Mouse (Mus musculus): ENCODE data around the gene Oas1h. TPM values are rescaled to one million over a fixed set of nuclear protein-coding genes. Genes with fewer than 3 reads are reported as not detected.
"Not testable (repeated sequence)": the region's sequence is repeated elsewhere in the genome, so short reads cannot be mapped to it uniquely, and the experiment has no call there.

Oas1h gene
- polyA plus RNA-seq, 1 experiment from 2014 or later = not detected

GRCm38 (mm10) chr5:120891566-120892242, 30.5 kb downstream of the Oas1h start:
- not testable (repeated sequence) for H3K9ac ChIP-seq (ENCODE audit: low read depth, low read length); H3K36me3 ChIP-seq (ENCODE audit: control insufficient read depth, insufficient read depth, low read length)
- WGBS = 81% methylated on average over 2 of the region's 2 CpGs

GRCm38 (mm10) chr5:120892243-120892660, 31.0 kb downstream of the Oas1h start:
- Histone ChIP-seq H3K27ac (ENCODE audit: low read depth, low read length) (no peak overlapping the region), H3K9ac (ENCODE audit: low read depth, low read length) (no peak overlapping the region), H3K27me3 (ENCODE audit: control insufficient read depth, insufficient read depth, low read length) (no peaks in the 10 kb centered on the region), H3K4me1 (ENCODE audit: control insufficient read depth, insufficient read depth, low read length) (no peaks in the 10 kb centered on the region), H3K36me3 (ENCODE audit: control insufficient read depth, insufficient read depth, low read length) (no peaks in the 10 kb centered on the region), H3K4me2 (replicated peaks; ENCODE audit: low read depth, low read length) (no peak overlapping the region), H3K9me3 (ENCODE audit: control insufficient read depth, low read length) (no peaks in the 10 kb centered on the region), H3K4me3 (ENCODE audit: low read length) (no peak overlapping the region)
- ATAC-seq (ENCODE audit: low FRiP score, low TSS enrichment) = no peak
- 73% methylated on average over 2 of the region's 2 CpGs for WGBS

More at GRCm38 (mm10) chr5:120891566-120892242, 30.5 kb downstream of the Oas1h start:
- not testable (repeated sequence) for H3K27ac ChIP-seq (ENCODE audit: low read depth, low read length); H3K27me3 ChIP-seq (ENCODE audit: control insufficient read depth, insufficient read depth, low read length); H3K4me1 ChIP-seq (ENCODE audit: control insufficient read depth, insufficient read depth, low read length); H3K4me2 ChIP-seq (replicated peaks; ENCODE audit: low read depth, low read length); H3K4me3 ChIP-seq (ENCODE audit: low read length); H3K9me3 ChIP-seq (ENCODE audit: control insufficient read depth, low read length); ATAC-seq (ENCODE audit: low FRiP score, low TSS enrichment)

GRCm38 (mm10) chr5:120893866-120894265, 32.6 kb downstream of the Oas1h start:
- not testable (repeated sequence) for H3K36me3 ChIP-seq (ENCODE audit: control insufficient read depth, insufficient read depth, low read length); H3K27ac ChIP-seq (ENCODE audit: low read depth, low read length); H3K4me3 ChIP-seq (ENCODE audit: low read length); H3K27me3 ChIP-seq (ENCODE audit: control insufficient read depth, insufficient read depth, low read length); H3K9me3 ChIP-seq (ENCODE audit: control insufficient read depth, low read length); H3K9ac ChIP-seq (ENCODE audit: low read depth, low read length); H3K4me2 ChIP-seq (replicated peaks; ENCODE audit: low read depth, low read length); ATAC-seq (ENCODE audit: low FRiP score, low TSS enrichment); H3K4me1 ChIP-seq (ENCODE audit: control insufficient read depth, insufficient read depth, low read length)
- 94% methylated on average over 4 of the region's 4 CpGs for WGBS

- not testable (repeated sequence) for H3K27ac ChIP-seq (ENCODE audit: low read depth, low read length); H3K9me3 ChIP-seq (ENCODE audit: control insufficient read depth, low read length); H3K9ac ChIP-seq (ENCODE audit: low read depth, low read length); ATAC-seq (ENCODE audit: low FRiP score, low TSS enrichment); H3K4me1 ChIP-seq (ENCODE audit: control insufficient read depth, insufficient read depth, low read length); H3K4me2 ChIP-seq (replicated peaks; ENCODE audit: low read depth, low read length); H3K27me3 ChIP-seq (ENCODE audit: control insufficient read depth, insufficient read depth, low read length); H3K36me3 ChIP-seq (ENCODE audit: control insufficient read depth, insufficient read depth, low read length); H3K4me3 ChIP-seq (ENCODE audit: low read length)
- WGBS = 80% methylated on average over 2 of the region's 2 CpGs
Observed at GRCm38 (mm10) chr5:120894692-120895091, 33.5 kb downstream of the Oas1h start.

- H3K27ac ChIP-seq (ENCODE audit: low read depth, low read length) = no peak overlapping the region
- no peaks in the 10 kb centered on the region for H3K36me3 ChIP-seq (ENCODE audit: control insufficient read depth, insufficient read depth, low read length)
- no peaks in the 10 kb centered on the region for H3K4me1 ChIP-seq (ENCODE audit: control insufficient read depth, insufficient read depth, low read length)
- 85% methylated on average over 11 of the region's 11 CpGs for WGBS
- H3K9ac ChIP-seq (ENCODE audit: low read depth, low read length) = no peak overlapping the region
- no peak overlapping the region for H3K4me2 ChIP-seq (replicated peaks; ENCODE audit: low read depth, low read length)
- no peak for ATAC-seq (ENCODE audit: low FRiP score, low TSS enrichment)
- no peaks in the 10 kb centered on the region for H3K27me3 ChIP-seq (ENCODE audit: control insufficient read depth, insufficient read depth, low read length)
- no peak overlapping the region for H3K4me3 ChIP-seq (ENCODE audit: low read length)
- no peaks in the 10 kb centered on the region for H3K9me3 ChIP-seq (ENCODE audit: control insufficient read depth, low read length)
Observed at GRCm38 (mm10) chr5:120895231-120895900, 34.1 kb downstream of the Oas1h start.

- Histone ChIP-seq H3K27me3 (ENCODE audit: control insufficient read depth, insufficient read depth, low read length) (no peaks in the 10 kb centered on the region), H3K9ac (ENCODE audit: low read depth, low read length) (no peak overlapping the region), H3K9me3 (ENCODE audit: control insufficient read depth, low read length) (no peaks in the 10 kb centered on the region), H3K36me3 (ENCODE audit: control insufficient read depth, insufficient read depth, low read length) (no peaks in the 10 kb centered on the region), H3K4me3 (ENCODE audit: low read length) (no peak overlapping the region), H3K4me1 (ENCODE audit: control insufficient read depth, insufficient read depth, low read length) (no peaks in the 10 kb centered on the region), H3K27ac (ENCODE audit: low read depth, low read length) (no peak overlapping the region), H3K4me2 (replicated peaks; ENCODE audit: low read depth, low read length) (no peak overlapping the region)
- ATAC-seq (ENCODE audit: low FRiP score, low TSS enrichment) = no peak
- WGBS = 87% methylated on average over 6 of the region's 6 CpGs
Observed at GRCm38 (mm10) chr5:120898307-120898706, 37.1 kb downstream of the Oas1h start.

GRCm38 (mm10) chr5:120898726-120899125, 37.5 kb downstream of the Oas1h start:
- Histone ChIP-seq H3K27me3 (ENCODE audit: control insufficient read depth, insufficient read depth, low read length) (no peaks in the 10 kb centered on the region), H3K27ac (ENCODE audit: low read depth, low read length) (no peak overlapping the region), H3K9me3 (ENCODE audit: control insufficient read depth, low read length) (no peaks in the 10 kb centered on the region), H3K9ac (ENCODE audit: low read depth, low read length) (no peak overlapping the region), H3K36me3 (ENCODE audit: control insufficient read depth, insufficient read depth, low read length) (no peaks in the 10 kb centered on the region), H3K4me2 (replicated peaks; ENCODE audit: low read depth, low read length) (no peak overlapping the region), H3K4me3 (ENCODE audit: low read length) (no peak overlapping the region), H3K4me1 (ENCODE audit: control insufficient read depth, insufficient read depth, low read length) (no peaks in the 10 kb centered on the region)
- ATAC-seq (ENCODE audit: low FRiP score, low TSS enrichment) = no peak

- Histone ChIP-seq H3K27me3 (ENCODE audit: control insufficient read depth, insufficient read depth, low read length) (no peaks in the 10 kb centered on the region), H3K4me3 (ENCODE audit: low read length) (no peak overlapping the region), H3K9me3 (ENCODE audit: control insufficient read depth, low read length) (no peaks in the 10 kb centered on the region), H3K4me1 (ENCODE audit: control insufficient read depth, insufficient read depth, low read length) (no peaks in the 10 kb centered on the region), H3K36me3 (ENCODE audit: control insufficient read depth, insufficient read depth, low read length) (no peaks in the 10 kb centered on the region), H3K4me2 (replicated peaks; ENCODE audit: low read depth, low read length) (no peak overlapping the region), H3K9ac (ENCODE audit: low read depth, low read length) (no peak overlapping the region), H3K27ac (ENCODE audit: low read depth, low read length) (no peak overlapping the region)
- WGBS = 63% methylated on average over 1 of the region's 1 CpGs
- ATAC-seq (ENCODE audit: low FRiP score, low TSS enrichment) = no peak
Observed at GRCm38 (mm10) chr5:120900666-120901065, 39.4 kb downstream of the Oas1h start.

GRCm38 (mm10) chr5:120902056-120902455, 40.8 kb downstream of the Oas1h start:
- Histone ChIP-seq H3K36me3 (ENCODE audit: control insufficient read depth, insufficient read depth, low read length) (no peaks in the 10 kb centered on the region), H3K27ac (ENCODE audit: low read depth, low read length) (no peak overlapping the region), H3K4me3 (ENCODE audit: low read length) (no peak overlapping the region), H3K4me2 (replicated peaks; ENCODE audit: low read depth, low read length) (no peak overlapping the region), H3K27me3 (ENCODE audit: control insufficient read depth, insufficient read depth, low read length) (no peaks in the 10 kb centered on the region), H3K9me3 (ENCODE audit: control insufficient read depth, low read length) (no peaks in the 10 kb centered on the region), H3K4me1 (ENCODE audit: control insufficient read depth, insufficient read depth, low read length) (no peaks in the 10 kb centered on the region), H3K9ac (ENCODE audit: low read depth, low read length) (no peak overlapping the region)
- no peak for ATAC-seq (ENCODE audit: low FRiP score, low TSS enrichment)
- whole genome bisulfite sequencing = 92% methylated on average over 5 of the region's 5 CpGs
